Mouse (Mus musculus) E14TG2a.4 (cell line): ENCODE results near the gene Lrig2.

Source experiments
- CTCF ChIP-seq: conservative IDR thresholded peaks from 2 replicates; pipeline ENCODE4 v1.5.1; 2014; ENCODE audit warnings: low read length
- POU5F1 ChIP-seq: IDR thresholded peaks from 2 replicates; pipeline ENCODE4 v1.6.1; 2014; ENCODE audit warnings: low read length, borderline replicate concordance

DNA sequence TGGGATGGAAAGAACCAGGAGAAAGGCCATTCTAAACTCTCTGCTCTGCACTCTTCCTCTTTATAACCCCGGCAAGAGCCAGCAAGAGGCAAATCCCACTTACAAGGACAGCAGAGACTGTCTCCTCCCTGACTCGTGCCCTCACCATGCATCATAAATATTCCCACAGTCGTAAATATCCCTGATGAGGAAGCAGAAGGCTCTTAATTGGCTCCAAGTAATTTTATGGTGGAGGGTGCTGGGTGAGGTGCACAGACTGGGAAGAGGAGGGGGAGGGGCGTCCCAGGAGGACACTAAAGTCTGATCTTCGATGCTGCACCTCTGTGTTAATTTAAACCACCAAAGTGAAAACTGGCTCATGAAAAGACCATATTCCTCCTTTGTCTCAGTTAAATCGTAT, 99.2 kb downstream of the Lrig2 start:
- TF ChIP-seq CTCF (no peak), POU5F1 (no peak)
